Mouse (Mus musculus): ENCODE results near the gene Slc31a1. TPM values are rescaled to one million over a fixed set of nuclear protein-coding genes. Genes with fewer than 3 reads are reported as not detected.

Slc31a1 gene
- polyA plus RNA-seq, 2 experiments, result 22.4 to 36.6 TPM

DNA sequence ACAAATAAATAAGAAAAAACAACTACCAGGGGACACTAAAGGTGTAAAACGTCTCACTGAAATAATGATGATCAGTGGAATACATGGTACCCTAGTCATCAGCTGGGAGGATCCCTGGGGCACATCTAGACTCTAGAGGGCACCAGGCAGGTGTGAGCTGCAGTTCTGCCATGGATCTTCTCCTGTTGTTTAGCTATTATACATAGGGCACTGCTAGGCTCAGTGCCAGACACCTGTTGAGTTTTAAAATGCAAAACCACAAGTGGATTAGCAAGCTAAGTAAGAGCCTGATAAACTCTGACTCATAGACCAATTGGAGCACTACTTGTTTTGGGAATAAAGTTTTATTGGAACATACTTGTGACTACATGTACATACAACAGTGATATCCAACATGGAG, 42.2 kb upstream of the Slc31a1 start:
- no peaks in the 10 kb centered on the region for H3K9me3 ChIP-seq (ENCODE audit: control insufficient read depth, low read length)
- H3K4me2 ChIP-seq (ENCODE audit: low read depth), result no peak overlapping the region
- H3K4me3 ChIP-seq (ENCODE audit: insufficient read depth in 1 of 2, low read depth in 2 of 2, low read length in 2 of 2), result no peak overlapping the region
- peaks cover 33% of the 10 kb centered on the region for H3K36me3 ChIP-seq (replicated peaks; ENCODE audit: control insufficient read depth, insufficient read depth, low read depth)
- H3K4me1 ChIP-seq (replicated peaks; ENCODE audit: control insufficient read depth in 2 of 2, insufficient read depth in 2 of 2, low read length in 1 of 2), result peaks cover 0 to 5% of the 10 kb centered on the region in 2 experiments; a peak in 1 of 4 replicates
- DNase-seq (ENCODE audit: low read depth in 3 of 3, low spot score in 3 of 3) (no peak), ATAC-seq (ENCODE audit: insufficient read depth) (no peak)
- TF ChIP-seq EP300 (IDR thresholded peaks at IDR 0.05; ENCODE audit: low read depth) (no peak), CTCF (IDR thresholded peaks at IDR 0.05; ENCODE audit: low read depth) (no peak)
- 52% methylated on average over 1 of the region's 1 CpGs for WGBS (ENCODE audit: insufficient replicate concordance)
- no peak overlapping the region for H3K9ac ChIP-seq (replicated peaks)
- no peak overlapping the region for H3K27ac ChIP-seq
- no peaks in the 10 kb centered on the region for H3K27me3 ChIP-seq (ENCODE audit: control insufficient read depth, insufficient read depth, low read length)

- TF ChIP-seq CTCF (IDR thresholded peaks at IDR 0.05; ENCODE audit: low read depth), result no peak
- TF ChIP-seq EP300 (IDR thresholded peaks at IDR 0.05; ENCODE audit: low read depth), result no peak
- H3K27ac ChIP-seq, result no peak overlapping the region
- peaks cover 51% of the 10 kb centered on the region for H3K36me3 ChIP-seq (replicated peaks; ENCODE audit: control insufficient read depth, insufficient read depth, low read depth)
- H3K27me3 ChIP-seq (ENCODE audit: control insufficient read depth, insufficient read depth, low read length), result no peaks in the 10 kb centered on the region
- peaks cover 0 to 3% of the 10 kb centered on the region in 2 experiments; a peak in 1 of 4 replicates for H3K4me1 ChIP-seq (replicated peaks; ENCODE audit: control insufficient read depth in 2 of 2, insufficient read depth in 2 of 2, low read length in 1 of 2)
- no peak overlapping the region for H3K4me3 ChIP-seq (ENCODE audit: insufficient read depth in 1 of 2, low read depth in 2 of 2, low read length in 2 of 2)
- 38% methylated on average over 3 of the region's 3 CpGs for WGBS (ENCODE audit: insufficient replicate concordance)
- H3K9me3 ChIP-seq (ENCODE audit: control insufficient read depth, low read length), result no peaks in the 10 kb centered on the region
- ATAC-seq (ENCODE audit: insufficient read depth), result no peak
- no peak overlapping the region for H3K4me2 ChIP-seq (ENCODE audit: low read depth)
- H3K9ac ChIP-seq (replicated peaks), result no peak overlapping the region
- no peak for DNase-seq (ENCODE audit: low read depth in 3 of 3, low spot score in 3 of 3)
These were observed 37.8 kb upstream of the Slc31a1 start for GRCm38 (mm10) chr4:62322684-62323083.

DNA sequence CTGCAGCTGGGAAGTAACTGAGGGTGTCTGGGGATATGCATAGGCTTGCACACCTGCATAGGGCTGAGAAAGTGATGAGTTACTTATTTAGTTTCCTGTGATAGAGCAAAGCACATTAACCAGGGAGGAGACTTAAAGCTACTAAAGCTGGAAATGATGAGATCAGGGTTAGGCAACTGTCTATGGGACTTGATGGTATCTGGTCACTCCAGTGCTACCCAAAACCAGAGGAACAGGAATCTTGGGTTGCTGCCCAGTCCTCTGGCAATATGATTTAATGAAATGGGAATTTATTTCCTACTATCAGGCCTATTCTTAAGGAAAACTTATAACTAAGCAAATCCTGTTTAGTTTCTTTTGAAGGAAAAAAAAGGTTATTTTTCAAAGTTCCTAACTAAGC, 34.4 kb upstream of the Slc31a1 start:
- DNase-seq (ENCODE audit: low read depth in 3 of 3, low spot score in 3 of 3) (no peak), ATAC-seq (ENCODE audit: insufficient read depth) (no peak)
- Histone ChIP-seq H3K4me2 (ENCODE audit: low read depth) (no peak overlapping the region), H3K9ac (replicated peaks) (no peak overlapping the region), H3K4me3 (ENCODE audit: insufficient read depth in 1 of 2, low read depth in 2 of 2, low read length in 2 of 2) (no peak overlapping the region), H3K27ac (no peak overlapping the region), H3K9me3 (ENCODE audit: control insufficient read depth, low read length) (no peaks in the 10 kb centered on the region), H3K27me3 (ENCODE audit: control insufficient read depth, insufficient read depth, low read length) (no peaks in the 10 kb centered on the region), H3K4me1 (replicated peaks; ENCODE audit: control insufficient read depth in 2 of 2, insufficient read depth in 2 of 2, low read length in 1 of 2) (peaks cover 0 to 17% of the 10 kb centered on the region in 2 experiments; a peak in 3 of 4 replicates), H3K36me3 (replicated peaks; ENCODE audit: control insufficient read depth, insufficient read depth, low read depth) (peaks cover 47% of the 10 kb centered on the region)
- TF ChIP-seq CTCF (IDR thresholded peaks at IDR 0.05; ENCODE audit: low read depth), result no peak
- no peak for TF ChIP-seq EP300 (IDR thresholded peaks at IDR 0.05; ENCODE audit: low read depth)

- Histone ChIP-seq H3K4me1 (replicated peaks; ENCODE audit: control insufficient read depth in 2 of 2, insufficient read depth in 2 of 2, low read length in 1 of 2) (peaks cover 0 to 14% of the 10 kb centered on the region in 2 experiments; a peak in 3 of 4 replicates), H3K27ac (no peak overlapping the region), H3K27me3 (ENCODE audit: control insufficient read depth, insufficient read depth, low read length) (no peaks in the 10 kb centered on the region), H3K9me3 (ENCODE audit: control insufficient read depth, low read length) (no peaks in the 10 kb centered on the region), H3K9ac (replicated peaks) (no peak overlapping the region; the same call in 1 of the 2 replicates), H3K36me3 (replicated peaks; ENCODE audit: control insufficient read depth, insufficient read depth, low read depth) (peaks cover 30% of the 10 kb centered on the region), H3K4me2 (ENCODE audit: low read depth) (no peak overlapping the region), H3K4me3 (ENCODE audit: insufficient read depth in 1 of 2, low read depth in 2 of 2, low read length in 2 of 2) (no peak overlapping the region)
- WGBS (ENCODE audit: insufficient replicate concordance), result 18% methylated on average over 6 of the region's 6 CpGs
- no peak for TF ChIP-seq EP300 (IDR thresholded peaks at IDR 0.05; ENCODE audit: low read depth)
- TF ChIP-seq CTCF (IDR thresholded peaks at IDR 0.05; ENCODE audit: low read depth), result no peak
- ATAC-seq (ENCODE audit: insufficient read depth) (no peak), DNase-seq (ENCODE audit: low read depth in 3 of 3, low spot score in 3 of 3) (no peak)
These were observed 31.4 kb upstream of the Slc31a1 start for GRCm38 (mm10) chr4:62328941-62329660.

DNA sequence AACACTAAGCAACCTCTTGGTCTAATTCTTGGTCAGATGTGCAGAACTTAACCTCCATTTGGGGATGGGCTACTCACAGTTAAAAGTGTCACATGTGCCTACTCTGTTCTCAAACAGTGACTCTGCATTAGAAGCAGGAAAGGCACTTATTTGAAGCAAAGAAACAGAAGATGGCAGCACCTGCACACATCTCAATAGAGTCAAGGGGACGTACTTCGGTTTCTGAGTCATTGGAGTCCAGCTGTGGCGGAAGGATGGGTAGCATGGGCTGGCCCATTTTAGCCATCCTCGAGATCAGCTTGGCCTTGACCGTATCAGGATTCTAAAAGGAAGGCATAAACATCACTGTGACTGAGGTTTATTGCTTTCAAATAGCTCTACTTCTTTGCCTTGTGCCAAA, 28.6 kb upstream of the Slc31a1 start:
- Histone ChIP-seq H3K9me3 (ENCODE audit: control insufficient read depth, low read length) (no peaks in the 10 kb centered on the region), H3K4me2 (ENCODE audit: low read depth) (no peak overlapping the region), H3K4me1 (replicated peaks; ENCODE audit: control insufficient read depth in 2 of 2, insufficient read depth in 2 of 2, low read length in 1 of 2) (peaks cover 0 to 14% of the 10 kb centered on the region in 2 experiments; a peak in 3 of 4 replicates), H3K27ac (no peak overlapping the region), H3K36me3 (replicated peaks; ENCODE audit: control insufficient read depth, insufficient read depth, low read depth) (peaks cover 24% of the 10 kb centered on the region), H3K27me3 (ENCODE audit: control insufficient read depth, insufficient read depth, low read length) (no peaks in the 10 kb centered on the region), H3K9ac (replicated peaks) (no peak overlapping the region), H3K4me3 (ENCODE audit: insufficient read depth in 1 of 2, low read depth in 2 of 2, low read length in 2 of 2) (no peak overlapping the region)
- no peak for DNase-seq (ENCODE audit: low read depth in 3 of 3, low spot score in 3 of 3)
- no peak for ATAC-seq (ENCODE audit: insufficient read depth)
- TF ChIP-seq EP300 (IDR thresholded peaks at IDR 0.05; ENCODE audit: low read depth), result no peak
- TF ChIP-seq CTCF (IDR thresholded peaks at IDR 0.05; ENCODE audit: low read depth), result peak; percentile 32
- WGBS (ENCODE audit: insufficient replicate concordance), result 71% methylated on average over 5 of the region's 5 CpGs
